Mouse (Mus musculus): Measurements from ENCODE around the gene Mras.

The Mras gene

GRCm38 (mm10) chr9:99437031-99437764, at the start of gene Mras:
Gene Mras (minus strand): TSS chr9:99437381.
- DNase-seq: no peak

- no peak for DNase-seq
These were observed 48.0 kb upstream of the Mras start for GRCm38 (mm10) chr9:99485144-99485543.

GRCm38 (mm10) chr9:99484632-99485031, 47.5 kb upstream of the Mras start:
- DNase-seq: no peak

GRCm38 (mm10) chr9:99483191-99483590, 46.0 kb upstream of the Mras start:
- no peak for DNase-seq

GRCm38 (mm10) chr9:99480764-99481163, 43.6 kb upstream of the Mras start:
- DNase-seq: no peak

GRCm38 (mm10) chr9:99479181-99479711, 42.1 kb upstream of the Mras start:
- DNase-seq: peak; percentile 19

GRCm38 (mm10) chr9:99471334-99471733, 34.2 kb upstream of the Mras start:
- DNase-seq: no peak

GRCm38 (mm10) chr9:99470347-99471092, 33.3 kb upstream of the Mras start:
- DNase-seq: no peak

GRCm38 (mm10) chr9:99469681-99470273, 32.6 kb upstream of the Mras start:
- peak; percentile 26 for DNase-seq

GRCm38 (mm10) chr9:99468572-99468971, 31.4 kb upstream of the Mras start:
- DNase-seq: no peak

GRCm38 (mm10) chr9:99464876-99465275, 27.7 kb upstream of the Mras start:
- DNase-seq: no peak

- no peak for DNase-seq
These were observed 22.5 kb upstream of the Mras start for GRCm38 (mm10) chr9:99459730-99460129.

- peak; percentile 80 for DNase-seq
These were observed 21.5 kb upstream of the Mras start for GRCm38 (mm10) chr9:99458529-99459208.

GRCm38 (mm10) chr9:99454211-99454610, 17.0 kb upstream of the Mras start:
- DNase-seq: no peak

- peak; percentile 23 for DNase-seq
These were observed 14.0 kb upstream of the Mras start, which contains the start of gene Nme9 for GRCm38 (mm10) chr9:99451161-99451560. Gene Nme9 (plus strand): TSS chr9:99451475.

- peak; percentile 53 for DNase-seq
These were observed 12.9 kb upstream of the Mras start for GRCm38 (mm10) chr9:99449886-99450647.

GRCm38 (mm10) chr9:99447323-99447722, 10.1 kb upstream of the Mras start:
- DNase-seq: no peak

- no peak for DNase-seq
These were observed 9.1 kb upstream of the Mras start for GRCm38 (mm10) chr9:99446259-99446658.

GRCm38 (mm10) chr9:99444590-99445178, 7.5 kb upstream of the Mras start:
- peak; percentile 53 for DNase-seq

- no peak for DNase-seq
These were observed 4.7 kb upstream of the Mras start for GRCm38 (mm10) chr9:99441647-99442433.

GRCm38 (mm10) chr9:99440941-99441340, 3.8 kb upstream of the Mras start:
- no peak for DNase-seq
